Mouse (Mus musculus) cortical plate, adult 2 months (tissue): ENCODE data around the gene Ccser1.

Experiments used
- CTCF ChIP-seq: fragments of 200-500 bp; IDR thresholded peaks from 2 replicates; pipeline ENCODE4 v1.5.1; 2011; ENCODE audit warnings: mild to moderate bottlenecking, control low read depth, low read length; ENCODE audit not compliant: insufficient read depth; ENCODE audit errors: extremely low read depth
- POLR2A ChIP-seq: fragments of 200-500 bp; IDR thresholded peaks from 2 replicates; pipeline ENCODE4 v1.6.1; 2011; ENCODE audit warnings: mild to moderate bottlenecking, low read length, control low read depth; ENCODE audit not compliant: insufficient read depth; ENCODE audit errors: extremely low read depth

- TF ChIP-seq CTCF (no peak), POLR2A (no peak)
Measured at GRCm38 (mm10) chr6:62105464-62105863, 925.3 kb downstream of the Ccser1 start.
